Mouse (Mus musculus) mouse embryonic stem cell (cell line): ENCODE results near the gene Fbxo10.
"Not testable (repeated sequence)": the region's sequence is repeated elsewhere in the genome, so short reads cannot be mapped to it uniquely, and the experiment has no call there.

ENCODE experiments used
- in situ Hi-C, 2 experiments: fragments of 300-500 bp; cut with MboI; formaldehyde crosslinking; loops; 1 replicate in 1 of 2; 3 replicates in 1 of 2; pipeline ENCODE4 v1.14.3; 2019 to 2020; ENCODE audit warnings: low sequenced_read_pairs in 2 of 2, low pct_unique_long_range_greater_than_20kb in 1 of 2, mixed read lengths in 1 of 2; ENCODE audit not compliant: unreplicated experiment in 1 of 2

The Fbxo10 gene

GRCm38 (mm10) chr4:45055451-45055850, 29.0 kb downstream of the Fbxo10 start:
- in situ Hi-C loops, result no loop called here

- in situ Hi-C loops, result no loop called here
Observed at GRCm38 (mm10) chr4:45054862-45055261, 29.5 kb downstream of the Fbxo10 start.

- in situ Hi-C loops, result no loop called here
Observed at GRCm38 (mm10) chr4:45047956-45048355, 36.4 kb downstream of the Fbxo10 start.

GRCm38 (mm10) chr4:45047286-45047887, 37.0 kb downstream of the Fbxo10 start:
- in situ Hi-C loops, result no loop called here

- in situ Hi-C loops, result no loop called here
Observed at GRCm38 (mm10) chr4:45046679-45047078, 37.7 kb downstream of the Fbxo10 start.

GRCm38 (mm10) chr4:45040795-45041194, 43.6 kb downstream of the Fbxo10 start:
- in situ Hi-C loops, result no loop called here

- in situ Hi-C loops, result not testable (repeated sequence)
Observed at GRCm38 (mm10) chr4:45039546-45039945, 44.9 kb downstream of the Fbxo10 start.

- in situ Hi-C loops, result not testable (repeated sequence)
Observed at GRCm38 (mm10) chr4:45038879-45039278, 45.5 kb downstream of the Fbxo10 start.

- in situ Hi-C loops, result no loop called here
Observed at GRCm38 (mm10) chr4:45037455-45038410, 46.7 kb downstream of the Fbxo10 start.

- in situ Hi-C loops, result no loop called here
Observed at GRCm38 (mm10) chr4:45036571-45036970, 47.8 kb downstream of the Fbxo10 start.

- in situ Hi-C loops, result no loop called here
Observed at GRCm38 (mm10) chr4:45036048-45036447, 48.4 kb downstream of the Fbxo10 start.

- in situ Hi-C loops, result no loop called here
Observed at GRCm38 (mm10) chr4:45034693-45035628, 49.4 kb downstream of the Fbxo10 start.

- in situ Hi-C loops, result no loop called here
Observed at GRCm38 (mm10) chr4:45032586-45032985, 51.8 kb downstream of the Fbxo10 start.

GRCm38 (mm10) chr4:45026459-45026858, 57.9 kb downstream of the Fbxo10 start:
- in situ Hi-C loops, result no loop called here

GRCm38 (mm10) chr4:45019009-45019408, 65.4 kb downstream of the Fbxo10 start:
- in situ Hi-C loops, result no loop called here

- in situ Hi-C loops, result no loop called here
Observed at GRCm38 (mm10) chr4:45018452-45018980, 65.9 kb downstream of the Fbxo10 start, which contains the start of gene Polr1e. Gene Polr1e, plus strand, starts transcription at chr4:45018583.

- in situ Hi-C loops, result no loop called here
Observed at GRCm38 (mm10) chr4:45015615-45016014, 68.8 kb downstream of the Fbxo10 start.

GRCm38 (mm10) chr4:45013537-45013936, 70.9 kb downstream of the Fbxo10 start:
- in situ Hi-C loops, result no loop called here
